Mouse (Mus musculus) gastrocnemius, postnatal 14 days (tissue): ENCODE data around the gene Amer1. TPM values are rescaled to one million over a fixed set of nuclear protein-coding genes. Genes with fewer than 3 reads are reported as not detected.

Source experiments
- DNase-seq: peaks from one replicate; pipeline ENCODE4 v3.0.0; 2021; ENCODE audit warnings: mixed read lengths
- intact Hi-C: fragments of 180-260 bp; cut with DNase I; formaldehyde crosslinking; loops from one replicate; pipeline ENCODE4 v1.15.1; 2025; ENCODE audit warnings: low total_unique reads
- long read RNA-seq, 2 experiments: library from polyadenylated mRNA; stranded (forward); transcript quantifications; one replicate each; pipeline ENCODE4 v2.0.0; 2021
- total RNA-seq, 2 experiments: library from RNA; stranded (reverse); gene quantifications; 2 replicates each; pipeline ENCODE4 v1.2.3; 2021

The Amer1 gene
- total RNA-seq = 1 to 10 TPM; 6.0 to 7.5 TPM
- long read RNA-seq, experiment 1 = 0 reads
- long read RNA-seq, experiment 2 = 0 reads

GRCm38 (mm10) chrX:95444776-95445111 lies at the start of gene Amer1:
Gene Amer1 (minus strand): TSS chrX:95444872.
- intact Hi-C loops = no loop called here

GRCm38 (mm10) chrX:95457166-95457565 lies 12.5 kb upstream of the Amer1 start:
- no peak for DNase-seq
- intact Hi-C loops = no loop called here

More at GRCm38 (mm10) chrX:95444776-95445111, at the start of gene Amer1:
- peak; percentile 84 for DNase-seq

GRCm38 (mm10) chrX:95445866-95446265 lies 1.2 kb upstream of the Amer1 start:
- DNase-seq = no peak
- intact Hi-C loops = no loop called here

GRCm38 (mm10) chrX:95445141-95445540 lies 469 bp upstream of the Amer1 start:
- intact Hi-C loops = no loop called here
- DNase-seq = no peak

GRCm38 (mm10) chrX:95443898-95444775 lies 535 bp downstream of the Amer1 start:
- intact Hi-C loops = no loop called here
- peak; percentile 30 for DNase-seq

- intact Hi-C loops = no loop called here
- DNase-seq = no peak
Measured at GRCm38 (mm10) chrX:95443390-95443789, 1.3 kb downstream of the Amer1 start.

- intact Hi-C loops = no loop called here
- DNase-seq = no peak
Measured at GRCm38 (mm10) chrX:95442261-95442660, 2.4 kb downstream of the Amer1 start.

GRCm38 (mm10) chrX:95441290-95441689 lies 3.4 kb downstream of the Amer1 start:
- intact Hi-C loops = no loop called here
- DNase-seq = no peak

- no peak for DNase-seq
- intact Hi-C loops = no loop called here
Measured at GRCm38 (mm10) chrX:95438491-95438890, 6.2 kb downstream of the Amer1 start.

- peak; percentile 45 for DNase-seq
- intact Hi-C loops = no loop called here
Measured at GRCm38 (mm10) chrX:95437236-95437635, 7.4 kb downstream of the Amer1 start.

- intact Hi-C loops = no loop called here
- no peak for DNase-seq
Measured at GRCm38 (mm10) chrX:95373101-95373500, 71.6 kb downstream of the Amer1 start.

Other genes starting within 250 kb of the Amer1 start
- gene Arhgef9, start 248.0 kb downstream of the Amer1 start, total RNA-seq = 10 to 100 TPM in 1 of 2 experiments, 1 to 10 TPM in 1; 9.6 to 11.9 TPM
- 10 to 100 TPM; 52.6 to 60.5 TPM for gene Asb12, start 113.1 kb upstream of the Amer1 start, total RNA-seq
- not detected for gene Pfn5, start 113.2 kb upstream of the Amer1 start, total RNA-seq
- gene Zc4h2, start 213.6 kb upstream of the Amer1 start, total RNA-seq = 1 to 10 TPM; 1.5 to 1.6 TPM